Mouse (Mus musculus) intestine, embryonic 16.5 days (tissue): ENCODE measurements around the gene Natd1. TPM values are rescaled to one million over a fixed set of nuclear protein-coding genes. Genes with fewer than 3 reads are reported as not detected.

Source experiments
- ATAC-seq: fragments of 200-750 bp; cut with Nextera tagmentation; 2 replicates; pipeline ENCODE4 v1.8.0; 2017; ENCODE audit warnings: moderate TSS enrichment, moderate library complexity
- H3K27ac ChIP-seq: fragments of 300-500 bp; sonication (generic); 2 replicates; pipeline ENCODE4 v1.5.1; 2014; ENCODE audit warnings: mild to moderate bottlenecking, low read length
- H3K27me3 ChIP-seq: fragments of 300-500 bp; sonication (generic); replicated peaks from 2 replicates; pipeline ENCODE4 v1.6.1; 2014; ENCODE audit warnings: low read length, control low read depth, mixed read lengths; ENCODE audit not compliant: control insufficient read depth, insufficient read depth
- H3K36me3 ChIP-seq: fragments of 300-500 bp; sonication (generic); 2 replicates; pipeline ENCODE4 v1.6.1; 2014; ENCODE audit warnings: low read length, control low read depth; ENCODE audit not compliant: control insufficient read depth, insufficient read depth
- H3K4me1 ChIP-seq: fragments of 300-500 bp; sonication (generic); 2 replicates; pipeline ENCODE4 v1.6.1; 2014; ENCODE audit warnings: low read length, control low read depth, mixed read lengths; ENCODE audit not compliant: control insufficient read depth, insufficient read depth
- H3K4me2 ChIP-seq: fragments of 300-500 bp; sonication (generic); 2 replicates; pipeline ENCODE4 v1.6.1; 2014; ENCODE audit warnings: low read depth, low read length, control low read depth
- H3K4me3 ChIP-seq: fragments of 300-500 bp; sonication (generic); 2 replicates; pipeline ENCODE4 v1.5.1; 2014; ENCODE audit warnings: mild to moderate bottlenecking, low read length
- H3K9ac ChIP-seq: fragments of 300-500 bp; sonication (generic); 2 replicates; pipeline ENCODE4 v1.6.1; 2014; ENCODE audit warnings: low read depth, low read length
- H3K9me3 ChIP-seq: fragments of 300-500 bp; sonication (generic); 2 replicates; pipeline ENCODE4 v1.6.1; 2016; ENCODE audit warnings: low read length, control low read depth; ENCODE audit not compliant: control insufficient read depth
- WGBS: fragments of 180-500 bp; shearing (Covaris S2); extraction: QIAGEN DNeasy Blood & Tissue Kit; methylation state at CpG from one replicate; pipeline ENCODE4 v1.1.7; 2014; 5-methylcytosine and 5-hydroxymethylcytosine counted together
- polyA plus RNA-seq: library from polyadenylated mRNA; unstranded; fragments of >200 nt; fragmentation: Nextera tagmentation; extraction: Ambion mirVana; gene quantifications from 2 replicates; pipeline ENCODE4 v1.2.1, GENCODE M21; 2015

Gene Natd1
- polyA plus RNA-seq, 1 experiment from 2014 or later: 10.8 TPM

GRCm38 (mm10) chr11:60922964-60923363 is 8.4 kb upstream of the Natd1 start:
- Histone ChIP-seq H3K27me3 (no peaks in the 10 kb centered on the region), H3K9me3 (no peaks in the 10 kb centered on the region), H3K9ac (no peak overlapping the region), H3K4me3 (no peak overlapping the region), H3K27ac (no peak overlapping the region), H3K4me2 (no peak overlapping the region), H3K36me3 (no peaks in the 10 kb centered on the region), H3K4me1 (no peaks in the 10 kb centered on the region; the same call in 1 of the 2 replicates)
- WGBS: 77% methylated on average over 5 of the region's 5 CpGs
- no peak for ATAC-seq

DNA sequence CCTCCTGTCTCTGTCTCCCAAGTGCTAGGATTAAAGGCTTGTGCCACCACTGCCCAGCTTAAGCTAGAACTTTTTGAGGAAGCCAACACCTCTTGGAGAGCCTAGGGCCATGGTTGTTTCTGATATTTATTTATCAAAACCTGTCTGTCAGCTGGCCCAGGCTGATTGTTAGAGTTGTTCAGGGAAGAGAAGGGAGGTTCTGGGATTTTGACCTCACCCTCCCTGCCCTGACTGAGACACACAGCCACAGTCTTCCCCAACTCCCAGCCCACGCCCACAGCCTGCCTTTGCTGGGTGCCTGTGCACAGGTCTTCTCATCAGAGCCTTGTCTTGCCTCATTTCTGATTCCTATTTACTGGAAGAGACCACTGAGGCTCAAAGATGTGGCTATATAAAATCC is 7.6 kb upstream of the Natd1 start:
- WGBS: 80% methylated on average over 1 of the region's 1 CpGs
- Histone ChIP-seq H3K36me3 (no peaks in the 10 kb centered on the region), H3K4me3 (no peak overlapping the region), H3K9me3 (no peaks in the 10 kb centered on the region), H3K4me2 (no peak overlapping the region), H3K4me1 (no peaks in the 10 kb centered on the region; the same call in 1 of the 2 replicates), H3K27ac (no peak overlapping the region), H3K27me3 (no peaks in the 10 kb centered on the region), H3K9ac (no peak overlapping the region)
- no peak for ATAC-seq

- no peak overlapping the region for H3K4me2 ChIP-seq
- H3K27me3 ChIP-seq: no peaks in the 10 kb centered on the region
- ATAC-seq: no peak
- H3K4me1 ChIP-seq: peaks cover 4% of the 10 kb centered on the region; the same call in 1 of the 2 replicates
- WGBS: 71% methylated on average over 2 of the region's 2 CpGs
- H3K9ac ChIP-seq: no peak overlapping the region
- no peaks in the 10 kb centered on the region for H3K9me3 ChIP-seq
- H3K36me3 ChIP-seq: no peaks in the 10 kb centered on the region
- H3K27ac ChIP-seq: no peak overlapping the region
- no peak overlapping the region for H3K4me3 ChIP-seq
Measured at GRCm38 (mm10) chr11:60920021-60920420, 5.5 kb upstream of the Natd1 start.

DNA sequence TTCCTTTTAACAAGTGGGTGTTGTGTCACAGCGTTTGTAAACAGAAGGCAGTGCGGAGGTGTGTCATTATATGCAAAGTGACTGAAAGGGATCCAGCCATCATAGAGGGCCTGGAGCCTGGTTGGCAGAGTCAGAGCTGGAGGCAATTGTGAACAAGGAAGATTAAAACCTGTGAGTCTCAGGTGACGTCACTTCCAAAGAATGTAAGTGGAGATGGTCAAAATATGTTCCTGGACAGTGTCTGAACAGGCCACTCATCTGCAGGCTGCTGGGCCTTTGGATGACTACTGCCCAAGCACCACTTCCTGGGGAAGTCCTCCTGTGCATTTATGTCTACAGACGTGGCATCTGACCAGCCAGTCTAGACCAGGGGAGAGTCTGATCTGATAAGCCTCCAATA is 651 bp upstream of the Natd1 start:
- Histone ChIP-seq H3K4me2 (no peak overlapping the region), H3K4me3 (no peak overlapping the region), H3K27ac (no peak overlapping the region), H3K36me3 (no peaks in the 10 kb centered on the region), H3K9ac (no peak overlapping the region), H3K27me3 (no peaks in the 10 kb centered on the region), H3K4me1 (peaks cover 21% of the 10 kb centered on the region), H3K9me3 (no peaks in the 10 kb centered on the region)
- ATAC-seq: no peak
- 65% methylated on average over 4 of the region's 4 CpGs for WGBS

DNA sequence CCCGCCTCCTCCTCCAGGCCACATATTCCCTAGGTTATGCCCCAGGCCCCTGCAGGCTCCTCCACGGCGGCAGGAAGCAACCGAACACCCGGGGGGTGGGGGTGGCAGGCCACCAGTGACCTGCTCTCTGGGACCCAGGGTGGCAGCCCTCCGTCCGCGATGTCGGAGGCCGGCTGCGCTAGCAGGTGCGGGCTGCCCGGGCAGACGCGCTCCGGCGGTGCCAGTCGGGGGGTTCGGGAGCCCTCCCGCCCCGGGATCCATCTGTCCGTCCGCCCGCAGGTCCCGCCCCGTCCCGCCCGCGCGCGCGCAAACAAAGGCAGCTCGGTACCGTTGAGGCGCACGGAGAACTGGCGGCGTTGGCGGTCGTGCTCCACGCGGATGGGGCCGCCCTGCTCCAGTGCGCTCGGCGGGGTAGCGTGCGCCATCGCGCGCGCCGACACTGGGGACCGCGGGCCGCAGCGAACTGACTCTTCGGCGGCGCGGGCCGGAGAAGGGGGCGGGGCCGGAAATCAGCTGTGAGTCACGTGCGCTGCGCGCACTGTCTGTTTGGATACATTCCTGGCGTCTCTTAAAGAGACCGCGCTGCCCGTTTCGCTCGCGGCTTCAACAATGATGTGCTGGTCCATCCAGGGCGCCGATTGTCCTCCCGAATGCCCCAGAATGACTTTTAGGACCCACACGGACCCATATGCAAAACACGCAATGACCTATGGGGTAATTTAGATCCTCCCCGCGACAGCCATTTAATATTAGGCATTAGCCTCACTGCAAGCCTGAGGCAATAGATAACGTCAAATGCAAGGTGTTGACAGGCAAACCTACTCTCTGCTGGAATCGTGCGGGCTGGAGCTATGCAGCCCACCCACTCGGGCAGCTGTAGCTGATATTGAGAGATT is 1.0 kb downstream of the Natd1 start:
- H3K27me3 ChIP-seq: no peaks in the 10 kb centered on the region

DNA sequence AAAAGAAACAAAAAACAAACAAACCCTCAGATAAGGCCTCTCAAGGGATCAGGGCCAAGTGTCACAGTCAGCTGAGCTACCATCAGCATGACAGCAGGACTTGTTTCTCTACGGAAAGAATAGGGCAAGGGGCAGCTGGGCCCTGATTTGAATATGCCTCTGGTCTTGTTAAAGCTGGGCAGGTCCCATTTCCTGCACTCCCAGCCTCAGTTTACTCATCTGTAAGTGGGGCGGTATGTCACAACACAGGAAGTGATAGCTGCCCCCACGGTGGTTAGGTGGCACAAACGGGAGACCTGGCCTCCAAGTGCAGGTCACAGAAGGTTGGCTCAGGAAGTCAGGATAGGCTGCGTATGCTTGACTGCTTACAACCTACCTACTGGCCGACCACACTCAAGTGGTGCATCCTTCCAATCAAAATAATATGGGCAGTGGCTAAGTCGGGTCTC is 2.0 kb downstream of the Natd1 start:
- Histone ChIP-seq H3K4me3 (peak overlapping the region; percentile 88), H3K9ac (peak overlapping the region; percentile 81), H3K27me3 (no peaks in the 10 kb centered on the region), H3K9me3 (no peaks in the 10 kb centered on the region), H3K4me1 (peaks cover 21% of the 10 kb centered on the region), H3K4me2 (peak overlapping the region; percentile 83), H3K36me3 (no peaks in the 10 kb centered on the region), H3K27ac (no peak overlapping the region)
- no peak for ATAC-seq
- WGBS: 33% methylated on average over 7 of the region's 7 CpGs

More for the DNA sequence above, 1.0 kb downstream of the Natd1 start:
- no peaks in the 10 kb centered on the region for H3K36me3 ChIP-seq
- ATAC-seq: peak; percentile 93
- peaks cover 21% of the 10 kb centered on the region for H3K4me1 ChIP-seq
- peak overlapping the region; percentile 83 for H3K4me2 ChIP-seq
- peak overlapping the region; percentile 88 for H3K4me3 ChIP-seq
- no peaks in the 10 kb centered on the region for H3K9me3 ChIP-seq
- H3K27ac ChIP-seq: peak overlapping the region; percentile 43; the same call in 1 of the 2 replicates
- under 1% methylated on average over 85 of the region's 86 CpGs for WGBS
- peak overlapping the region; percentile 81 for H3K9ac ChIP-seq

GRCm38 (mm10) chr11:60909626-60910025 is 4.9 kb downstream of the Natd1 start:
- Histone ChIP-seq H3K9me3 (no peaks in the 10 kb centered on the region), H3K4me1 (peaks cover 18% of the 10 kb centered on the region), H3K27ac (no peak overlapping the region), H3K4me2 (no peak overlapping the region), H3K36me3 (peaks cover 8% of the 10 kb centered on the region; the same call in 1 of the 2 replicates), H3K27me3 (no peaks in the 10 kb centered on the region), H3K4me3 (no peak overlapping the region), H3K9ac (no peak overlapping the region)
- ATAC-seq: no peak
- 65% methylated on average over 1 of the region's 1 CpGs for WGBS

GRCm38 (mm10) chr11:60908073-60908472 is 6.5 kb downstream of the Natd1 start:
- Histone ChIP-seq H3K36me3 (peaks cover 8% of the 10 kb centered on the region; the same call in 1 of the 2 replicates), H3K27ac (no peak overlapping the region), H3K27me3 (no peaks in the 10 kb centered on the region), H3K9ac (no peak overlapping the region), H3K4me3 (no peak overlapping the region), H3K4me1 (peaks cover 14% of the 10 kb centered on the region), H3K4me2 (no peak overlapping the region), H3K9me3 (no peaks in the 10 kb centered on the region)
- WGBS: 66% methylated on average over 3 of the region's 3 CpGs
- no peak for ATAC-seq

DNA sequence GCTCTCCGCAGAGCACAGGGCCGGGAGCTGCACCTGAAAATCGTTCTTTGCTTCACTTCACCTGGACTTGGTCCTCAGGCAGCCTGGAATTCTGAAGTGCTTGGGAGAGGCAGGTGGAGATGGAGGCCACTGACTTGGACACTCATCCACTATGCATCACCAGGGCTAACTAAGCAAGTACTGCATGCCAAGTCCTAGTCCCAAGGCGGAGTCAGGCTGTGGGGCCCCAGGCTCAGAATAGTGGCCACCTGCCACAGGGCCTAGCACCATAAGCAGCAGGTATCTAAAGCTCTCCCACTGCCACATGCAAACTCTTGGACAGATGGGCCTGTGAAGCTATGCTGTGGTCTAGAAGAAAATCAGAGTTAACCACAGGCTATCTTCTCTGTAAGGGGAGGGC is 8.1 kb downstream of the Natd1 start:
- 78% methylated on average over 4 of the region's 4 CpGs for WGBS

More for the DNA sequence above, 8.1 kb downstream of the Natd1 start:
- Histone ChIP-seq H3K9ac (no peak overlapping the region), H3K27me3 (no peaks in the 10 kb centered on the region), H3K4me1 (no peaks in the 10 kb centered on the region), H3K36me3 (peaks cover 8% of the 10 kb centered on the region; the same call in 1 of the 2 replicates), H3K4me2 (no peak overlapping the region), H3K4me3 (no peak overlapping the region), H3K27ac (no peak overlapping the region), H3K9me3 (no peaks in the 10 kb centered on the region)
- no peak for ATAC-seq
